Mouse (Mus musculus) intestine, embryonic 14.5 days (tissue): ENCODE data around the gene Emc10. TPM values are rescaled to one million over a fixed set of nuclear protein-coding genes. Genes with fewer than 3 reads are reported as not detected.

Experiments
- ATAC-seq: fragments of 200-750 bp; cut with Nextera tagmentation; replicated peaks from 2 replicates; pipeline ENCODE4 v1.8.0; 2017; ENCODE audit warnings: low read depth, moderate number of reproducible peaks, moderate TSS enrichment, moderate library complexity; ENCODE audit not compliant: low FRiP score, low TSS enrichment
- DNase-seq: peaks from one replicate; pipeline ENCODE4 v3.0.0-alpha.2; 2018; ENCODE audit warnings: low spot score
- H3K27ac ChIP-seq: fragments of 300-500 bp; sonication (generic); 2 replicates; pipeline ENCODE4 v1.5.1; 2014; ENCODE audit warnings: low read depth, mild to moderate bottlenecking, control low read depth
- H3K27me3 ChIP-seq: fragments of 300-500 bp; sonication (generic); replicated peaks from 2 replicates; pipeline ENCODE4 v1.6.1; 2014; ENCODE audit warnings: low read length, control low read depth; ENCODE audit not compliant: control insufficient read depth, insufficient read depth
- H3K36me3 ChIP-seq: fragments of 300-500 bp; sonication (generic); 2 replicates; pipeline ENCODE4 v1.6.1; 2014; ENCODE audit warnings: low read length, control low read depth; ENCODE audit not compliant: control insufficient read depth, insufficient read depth
- H3K4me1 ChIP-seq: fragments of 300-500 bp; sonication (generic); replicated peaks from 2 replicates; pipeline ENCODE4 v1.6.1; 2014; ENCODE audit warnings: low read length, control low read depth, mixed read lengths; ENCODE audit not compliant: control insufficient read depth, insufficient read depth
- H3K4me2 ChIP-seq: fragments of 300-500 bp; sonication (generic); 2 replicates; pipeline ENCODE4 v1.6.1; 2014; ENCODE audit warnings: low read length
- H3K4me3 ChIP-seq: fragments of 300-500 bp; sonication (generic); 2 replicates; pipeline ENCODE4 v1.5.1; 2014; ENCODE audit warnings: low read depth, low read length, control low read depth, mixed read lengths
- H3K9ac ChIP-seq: fragments of 300-500 bp; sonication (generic); 2 replicates; pipeline ENCODE4 v1.6.1; 2014; ENCODE audit warnings: mild to moderate bottlenecking, low read length
- H3K9me3 ChIP-seq: fragments of 300-500 bp; sonication (generic); 2 replicates; pipeline ENCODE4 v1.6.1; 2016; ENCODE audit warnings: low read length, control low read depth; ENCODE audit not compliant: control insufficient read depth
- WGBS: fragments of 180-500 bp; shearing (Covaris S2); extraction: QIAGEN DNeasy Blood & Tissue Kit; methylation state at CpG from one replicate; pipeline ENCODE4 v1.1.7; 2014; 5-methylcytosine and 5-hydroxymethylcytosine counted together
- polyA plus RNA-seq: library from polyadenylated mRNA; unstranded; fragments of >200 nt; fragmentation: Nextera tagmentation; extraction: Ambion mirVana; gene quantifications from 2 replicates; pipeline ENCODE4 v1.2.1, GENCODE M21; 2014

The Emc10 gene
- polyA plus RNA-seq, 1 experiment from 2014 or later = 116 TPM

- DNase-seq (no peak), ATAC-seq (no peak)
- H3K4me1 ChIP-seq = peaks cover 10% of the 10 kb centered on the region
- no peak overlapping the region for H3K4me2 ChIP-seq
- H3K27me3 ChIP-seq = peaks cover 7% of the 10 kb centered on the region
- no peak overlapping the region for H3K9ac ChIP-seq
- no peaks in the 10 kb centered on the region for H3K36me3 ChIP-seq
- no peak overlapping the region for H3K27ac ChIP-seq
- WGBS = 82% methylated on average over 16 of the region's 16 CpGs
- no peak overlapping the region for H3K4me3 ChIP-seq
- no peaks in the 10 kb centered on the region for H3K9me3 ChIP-seq
These were observed 25.4 kb downstream of the Emc10 start for GRCm38 (mm10) chr7:44470696-44471612.

- H3K4me2 ChIP-seq = no peak overlapping the region
- H3K27ac ChIP-seq = no peak overlapping the region
- no peak for DNase-seq
- no peak for ATAC-seq
- H3K9me3 ChIP-seq = no peaks in the 10 kb centered on the region
- H3K36me3 ChIP-seq = no peaks in the 10 kb centered on the region
- H3K4me3 ChIP-seq = no peak overlapping the region
- no peak overlapping the region for H3K9ac ChIP-seq
- H3K27me3 ChIP-seq = no peaks in the 10 kb centered on the region; the same call in 1 of the 2 replicates
- peaks cover 10% of the 10 kb centered on the region for H3K4me1 ChIP-seq
- WGBS = 88% methylated on average over 16 of the region's 16 CpGs
These were observed 26.4 kb downstream of the Emc10 start for GRCm38 (mm10) chr7:44469677-44470675.

- no peaks in the 10 kb centered on the region for H3K9me3 ChIP-seq
- H3K27me3 ChIP-seq = peaks cover 10% of the 10 kb centered on the region
- H3K27ac ChIP-seq = 0 out of 2 replicates have a peak overlapping the region, but pooled peaks have one; percentile 63
- ATAC-seq (no peak), DNase-seq (no peak)
- 74% methylated on average over 15 of the region's 15 CpGs for WGBS
- peaks cover 10% of the 10 kb centered on the region for H3K4me1 ChIP-seq
- peak overlapping the region; percentile 65 for H3K9ac ChIP-seq
- no peaks in the 10 kb centered on the region for H3K36me3 ChIP-seq
- peak overlapping the region; percentile 70 for H3K4me3 ChIP-seq
- peak overlapping the region; percentile 73 for H3K4me2 ChIP-seq
These were observed 27.6 kb downstream of the Emc10 start for GRCm38 (mm10) chr7:44468644-44469285.

- Histone ChIP-seq H3K27ac (peak within 1 kb of the TSS; percentile 63; the same call in 1 of the 2 replicates), H3K36me3 (no peaks in the 10 kb centered on the region), H3K27me3 (peaks cover 19% of the 10 kb centered on the region), H3K4me1 (peaks cover 8% of the 10 kb centered on the region), H3K4me2 (peak within 1 kb of the TSS; percentile 73), H3K4me3 (peak within 1 kb of the TSS; percentile 70), H3K9ac (peak within 1 kb of the TSS; percentile 65), H3K9me3 (no peaks in the 10 kb centered on the region)
- under 1% methylated on average over 42 of the region's 42 CpGs for WGBS
- ATAC-seq = peak; percentile 93
- peak; percentile 92 for DNase-seq
These were observed 28.4 kb downstream of the Emc10 start, which contains the start of gene Josd2 for GRCm38 (mm10) chr7:44467811-44468411. Josd2 (plus strand) TSS chr7:44467980.

- peaks cover 29% of the 10 kb centered on the region for H3K27me3 ChIP-seq
- H3K27ac ChIP-seq = no peak overlapping the region
- no peak overlapping the region for H3K9ac ChIP-seq
- DNase-seq (no peak), ATAC-seq (no peak)
- H3K4me3 ChIP-seq = no peak overlapping the region
- H3K36me3 ChIP-seq = no peaks in the 10 kb centered on the region
- no peak overlapping the region for H3K4me2 ChIP-seq
- no peaks in the 10 kb centered on the region for H3K9me3 ChIP-seq
- peaks cover 11% of the 10 kb centered on the region for H3K4me1 ChIP-seq
- WGBS = 90% methylated on average over 16 of the region's 16 CpGs
These were observed 29.4 kb downstream of the Emc10 start for GRCm38 (mm10) chr7:44466888-44467311.

- no peaks in the 10 kb centered on the region for H3K36me3 ChIP-seq
- H3K4me1 ChIP-seq = peaks cover 11% of the 10 kb centered on the region
- H3K27me3 ChIP-seq = peaks cover 35% of the 10 kb centered on the region
- H3K9ac ChIP-seq = no peak overlapping the region
- WGBS = 75% methylated on average over 10 of the region's 10 CpGs
- H3K9me3 ChIP-seq = no peaks in the 10 kb centered on the region
- ATAC-seq = no peak
- H3K4me2 ChIP-seq = no peak overlapping the region
- H3K4me3 ChIP-seq = no peak overlapping the region
- DNase-seq = no peak
- no peak overlapping the region for H3K27ac ChIP-seq
These were observed 30.1 kb downstream of the Emc10 start for GRCm38 (mm10) chr7:44466006-44466887.

GRCm38 (mm10) chr7:44465111-44465510 is 31.2 kb downstream of the Emc10 start, which contains the start of gene Aspdh:
Aspdh (plus strand) TSS chr7:44465391.
- WGBS = 66% methylated on average over 2 of the region's 2 CpGs
- no peak for ATAC-seq
- Histone ChIP-seq H3K36me3 (no peaks in the 10 kb centered on the region), H3K4me1 (peaks cover 11% of the 10 kb centered on the region), H3K27me3 (peaks cover 47% of the 10 kb centered on the region), H3K4me3 (no peak within 1 kb of the TSS), H3K9ac (no peak within 1 kb of the TSS), H3K27ac (no peak within 1 kb of the TSS), H3K9me3 (no peaks in the 10 kb centered on the region), H3K4me2 (no peak within 1 kb of the TSS)
- DNase-seq = no peak
